Mouse (Mus musculus): ENCODE data around the gene Sstr4. TPM values are rescaled to one million over a fixed set of nuclear protein-coding genes. Genes with fewer than 3 reads are reported as not detected.

Sstr4 gene
- 2.7 and 3.0 TPM in 2 replicates for polyA plus RNA-seq (2015; fragmentation: Nextera tagmentation; extraction: Ambion mirVana)

- no peak within 1 kb of the TSS for H3K27ac ChIP-seq
- peak within 1 kb of the TSS; percentile 88 for H3K4me2 ChIP-seq
- H3K4me3 ChIP-seq (replicated peaks): peak within 1 kb of the TSS; percentile 47
- ATAC-seq (ENCODE audit: insufficient read depth, low FRiP score, low read depth): peak; percentile 51
- no peaks in the 10 kb centered on the region for H3K36me3 ChIP-seq
- H3K27me3 ChIP-seq (replicated peaks): peaks cover 21% of the 10 kb centered on the region
- H3K9me3 ChIP-seq: no peaks in the 10 kb centered on the region
- 3% methylated on average over 83 of the region's 83 CpGs for WGBS
- peaks cover 20% of the 10 kb centered on the region for H3K4me1 ChIP-seq
- H3K9ac ChIP-seq: peak within 1 kb of the TSS; percentile 31; the same call in 1 of the 2 replicates
Observed at GRCm38 (mm10) chr2:148395131-148396051, at the start of gene Sstr4. Sstr4 (plus strand) TSS chr2:148395344.

GRCm38 (mm10) chr2:148345373-148345772, 49.8 kb upstream of the Sstr4 start:
- Histone ChIP-seq H3K27ac (no peak overlapping the region), H3K4me1 (no peaks in the 10 kb centered on the region), H3K9ac (no peak overlapping the region), H3K36me3 (no peaks in the 10 kb centered on the region), H3K27me3 (replicated peaks) (no peaks in the 10 kb centered on the region), H3K4me3 (replicated peaks) (no peak overlapping the region), H3K9me3 (no peaks in the 10 kb centered on the region), H3K4me2 (no peak overlapping the region)
- no peak for ATAC-seq (ENCODE audit: insufficient read depth, low FRiP score, low read depth)

- no peak overlapping the region for H3K27ac ChIP-seq
- H3K4me1 ChIP-seq: no peaks in the 10 kb centered on the region
- no peak overlapping the region for H3K4me2 ChIP-seq
- no peaks in the 10 kb centered on the region for H3K27me3 ChIP-seq (replicated peaks)
- no peak overlapping the region for H3K4me3 ChIP-seq (replicated peaks)
- WGBS: 91% methylated on average over 1 of the region's 1 CpGs
- no peak overlapping the region for H3K9ac ChIP-seq
- ATAC-seq (ENCODE audit: insufficient read depth, low FRiP score, low read depth): no peak
- no peaks in the 10 kb centered on the region for H3K36me3 ChIP-seq
- H3K9me3 ChIP-seq: no peaks in the 10 kb centered on the region
Observed at GRCm38 (mm10) chr2:148346976-148347375, 48.2 kb upstream of the Sstr4 start.

GRCm38 (mm10) chr2:148349509-148350307, 45.4 kb upstream of the Sstr4 start:
- no peak overlapping the region for H3K9ac ChIP-seq
- no peaks in the 10 kb centered on the region for H3K36me3 ChIP-seq
- 65% methylated on average over 4 of the region's 4 CpGs for WGBS
- no peak for ATAC-seq (ENCODE audit: insufficient read depth, low FRiP score, low read depth)
- no peaks in the 10 kb centered on the region for H3K27me3 ChIP-seq (replicated peaks)
- no peaks in the 10 kb centered on the region for H3K4me1 ChIP-seq
- H3K4me2 ChIP-seq: no peak overlapping the region
- no peak overlapping the region for H3K27ac ChIP-seq
- H3K9me3 ChIP-seq: no peaks in the 10 kb centered on the region
- H3K4me3 ChIP-seq (replicated peaks): no peak overlapping the region

GRCm38 (mm10) chr2:148350460-148350859, 44.7 kb upstream of the Sstr4 start:
- no peak overlapping the region for H3K4me3 ChIP-seq (replicated peaks)
- 78% methylated on average over 2 of the region's 2 CpGs for WGBS
- no peaks in the 10 kb centered on the region for H3K4me1 ChIP-seq
- H3K4me2 ChIP-seq: no peak overlapping the region
- no peak for ATAC-seq (ENCODE audit: insufficient read depth, low FRiP score, low read depth)
- no peak overlapping the region for H3K27ac ChIP-seq
- H3K9ac ChIP-seq: no peak overlapping the region
- H3K9me3 ChIP-seq: no peaks in the 10 kb centered on the region
- no peaks in the 10 kb centered on the region for H3K27me3 ChIP-seq (replicated peaks)
- H3K36me3 ChIP-seq: no peaks in the 10 kb centered on the region

- H3K4me3 ChIP-seq (replicated peaks): no peak overlapping the region
- H3K9me3 ChIP-seq: no peaks in the 10 kb centered on the region
- H3K4me1 ChIP-seq: no peaks in the 10 kb centered on the region
- H3K27me3 ChIP-seq (replicated peaks): no peaks in the 10 kb centered on the region
- H3K9ac ChIP-seq: no peak overlapping the region
- WGBS: 44% methylated on average over 1 of the region's 1 CpGs
- H3K4me2 ChIP-seq: no peak overlapping the region
- ATAC-seq (ENCODE audit: insufficient read depth, low FRiP score, low read depth): no peak
- H3K36me3 ChIP-seq: no peaks in the 10 kb centered on the region
- H3K27ac ChIP-seq: no peak overlapping the region
Observed at GRCm38 (mm10) chr2:148352655-148353054, 42.5 kb upstream of the Sstr4 start.

GRCm38 (mm10) chr2:148357145-148357544, 38.0 kb upstream of the Sstr4 start:
- Histone ChIP-seq H3K4me2 (no peak overlapping the region), H3K27me3 (replicated peaks) (no peaks in the 10 kb centered on the region), H3K9ac (no peak overlapping the region), H3K4me3 (replicated peaks) (no peak overlapping the region), H3K9me3 (no peaks in the 10 kb centered on the region), H3K27ac (no peak overlapping the region), H3K36me3 (no peaks in the 10 kb centered on the region), H3K4me1 (no peaks in the 10 kb centered on the region)
- 85% methylated on average over 1 of the region's 1 CpGs for WGBS
- no peak for ATAC-seq (ENCODE audit: insufficient read depth, low FRiP score, low read depth)

GRCm38 (mm10) chr2:148364536-148364935, 30.6 kb upstream of the Sstr4 start:
- H3K36me3 ChIP-seq: no peaks in the 10 kb centered on the region
- no peaks in the 10 kb centered on the region for H3K9me3 ChIP-seq
- 95% methylated on average over 3 of the region's 3 CpGs for WGBS
- H3K27ac ChIP-seq: no peak overlapping the region
- no peak overlapping the region for H3K4me2 ChIP-seq
- H3K9ac ChIP-seq: no peak overlapping the region
- H3K27me3 ChIP-seq (replicated peaks): no peaks in the 10 kb centered on the region
- H3K4me3 ChIP-seq (replicated peaks): no peak overlapping the region
- H3K4me1 ChIP-seq: no peaks in the 10 kb centered on the region
- no peak for ATAC-seq (ENCODE audit: insufficient read depth, low FRiP score, low read depth)

- Histone ChIP-seq H3K4me2 (no peak overlapping the region), H3K9me3 (no peaks in the 10 kb centered on the region), H3K9ac (no peak overlapping the region), H3K4me3 (replicated peaks) (no peak overlapping the region), H3K4me1 (no peaks in the 10 kb centered on the region), H3K27me3 (replicated peaks) (no peaks in the 10 kb centered on the region), H3K27ac (no peak overlapping the region), H3K36me3 (no peaks in the 10 kb centered on the region)
- WGBS: 29% methylated on average over 1 of the region's 1 CpGs
- no peak for ATAC-seq (ENCODE audit: insufficient read depth, low FRiP score, low read depth)
Observed at GRCm38 (mm10) chr2:148365227-148365626, 29.9 kb upstream of the Sstr4 start.

- Histone ChIP-seq H3K27me3 (replicated peaks) (no peaks in the 10 kb centered on the region), H3K9me3 (no peaks in the 10 kb centered on the region), H3K4me3 (replicated peaks) (no peak overlapping the region), H3K4me2 (no peak overlapping the region), H3K27ac (no peak overlapping the region), H3K9ac (no peak overlapping the region), H3K36me3 (no peaks in the 10 kb centered on the region), H3K4me1 (no peaks in the 10 kb centered on the region)
- 52% methylated on average over 4 of the region's 4 CpGs for WGBS
- ATAC-seq (ENCODE audit: insufficient read depth, low FRiP score, low read depth): no peak
Observed at GRCm38 (mm10) chr2:148371743-148372630, 23.2 kb upstream of the Sstr4 start.

GRCm38 (mm10) chr2:148373602-148374071, 21.5 kb upstream of the Sstr4 start:
- no peak overlapping the region for H3K27ac ChIP-seq
- ATAC-seq (ENCODE audit: insufficient read depth, low FRiP score, low read depth): no peak
- no peak overlapping the region for H3K9ac ChIP-seq
- no peaks in the 10 kb centered on the region for H3K9me3 ChIP-seq
- no peaks in the 10 kb centered on the region for H3K4me1 ChIP-seq
- H3K4me3 ChIP-seq (replicated peaks): no peak overlapping the region
- no peak overlapping the region for H3K4me2 ChIP-seq
- WGBS: 34% methylated on average over 2 of the region's 2 CpGs
- H3K36me3 ChIP-seq: no peaks in the 10 kb centered on the region
- no peaks in the 10 kb centered on the region for H3K27me3 ChIP-seq (replicated peaks)

Data from stomach, embryonic 15.5 days (tissue).